Mouse (Mus musculus): ENCODE results near the gene Itpr1. TPM values are rescaled to one million over a fixed set of nuclear protein-coding genes. Genes with fewer than 3 reads are reported as not detected.

Gene Itpr1
- polyA plus RNA-seq, 1 experiment = 4.7 TPM

- WGBS = 89% methylated on average over 4 of the region's 4 CpGs
- no peak for TF ChIP-seq POLR2A (IDR thresholded peaks at IDR 0.05; ENCODE audit: low read depth, low read length)
- no peak for TF ChIP-seq CTCF (IDR thresholded peaks at IDR 0.05; ENCODE audit: extremely low read depth, insufficient read length, insufficient replicate concordance, low read depth, low read length)
- peaks cover 2% of the 10 kb centered on the region; the same call in 1 of the 2 replicates for H3K4me1 ChIP-seq (ENCODE audit: control insufficient read depth, insufficient read depth, insufficient read length, low read length)
Observed at GRCm38 (mm10) chr6:108224361-108224760, 11.5 kb downstream of the Itpr1 start.

GRCm38 (mm10) chr6:108225027-108225426, 12.1 kb downstream of the Itpr1 start:
- no peak for TF ChIP-seq CTCF (IDR thresholded peaks at IDR 0.05; ENCODE audit: extremely low read depth, insufficient read length, insufficient replicate concordance, low read depth, low read length)
- TF ChIP-seq POLR2A (IDR thresholded peaks at IDR 0.05; ENCODE audit: low read depth, low read length) = no peak
- no peaks in the 10 kb centered on the region for H3K36me3 ChIP-seq (ENCODE audit: control insufficient read depth, insufficient read depth, low read length)
- H3K27ac ChIP-seq (ENCODE audit: insufficient read depth, low read depth, low read length) = no peak overlapping the region; the same call in 1 of the 2 replicates
- no peaks in the 10 kb centered on the region for H3K27me3 ChIP-seq (ENCODE audit: control insufficient read depth, insufficient read depth, low read length)
- H3K4me1 ChIP-seq (ENCODE audit: control insufficient read depth, insufficient read depth, insufficient read length, low read length) = peaks cover 2% of the 10 kb centered on the region; the same call in 1 of the 2 replicates
- no peak overlapping the region for H3K4me3 ChIP-seq (ENCODE audit: low read depth, low read length)
- WGBS = 30% methylated on average over 2 of the region's 2 CpGs

More at GRCm38 (mm10) chr6:108224361-108224760, 11.5 kb downstream of the Itpr1 start:
- Histone ChIP-seq H3K27ac (ENCODE audit: insufficient read depth, low read depth, low read length) (no peak overlapping the region), H3K4me3 (ENCODE audit: low read depth, low read length) (no peak overlapping the region), H3K36me3 (ENCODE audit: control insufficient read depth, insufficient read depth, low read length) (no peaks in the 10 kb centered on the region), H3K27me3 (ENCODE audit: control insufficient read depth, insufficient read depth, low read length) (no peaks in the 10 kb centered on the region)

GRCm38 (mm10) chr6:108226230-108226629, 13.3 kb downstream of the Itpr1 start:
- Histone ChIP-seq H3K4me1 (ENCODE audit: control insufficient read depth, insufficient read depth, insufficient read length, low read length) (peaks cover 2% of the 10 kb centered on the region; the same call in 1 of the 2 replicates), H3K36me3 (ENCODE audit: control insufficient read depth, insufficient read depth, low read length) (no peaks in the 10 kb centered on the region), H3K27ac (ENCODE audit: insufficient read depth, low read depth, low read length) (no peak overlapping the region), H3K27me3 (ENCODE audit: control insufficient read depth, insufficient read depth, low read length) (no peaks in the 10 kb centered on the region), H3K4me3 (ENCODE audit: low read depth, low read length) (no peak overlapping the region)
- TF ChIP-seq CTCF (IDR thresholded peaks at IDR 0.05; ENCODE audit: extremely low read depth, insufficient read length, insufficient replicate concordance, low read depth, low read length) = no peak
- TF ChIP-seq POLR2A (IDR thresholded peaks at IDR 0.05; ENCODE audit: low read depth, low read length) = no peak
- 85% methylated on average over 7 of the region's 7 CpGs for WGBS

GRCm38 (mm10) chr6:108227461-108227860, 14.6 kb downstream of the Itpr1 start:
- Histone ChIP-seq H3K27me3 (ENCODE audit: control insufficient read depth, insufficient read depth, low read length) (no peaks in the 10 kb centered on the region), H3K36me3 (ENCODE audit: control insufficient read depth, insufficient read depth, low read length) (no peaks in the 10 kb centered on the region), H3K4me1 (ENCODE audit: control insufficient read depth, insufficient read depth, insufficient read length, low read length) (peaks cover 2% of the 10 kb centered on the region; the same call in 1 of the 2 replicates), H3K4me3 (ENCODE audit: low read depth, low read length) (no peak overlapping the region), H3K27ac (ENCODE audit: insufficient read depth, low read depth, low read length) (no peak overlapping the region)
- TF ChIP-seq POLR2A (IDR thresholded peaks at IDR 0.05; ENCODE audit: low read depth, low read length) (no peak), CTCF (IDR thresholded peaks at IDR 0.05; ENCODE audit: extremely low read depth, insufficient read length, insufficient replicate concordance, low read depth, low read length) (no peak)
- WGBS = 95% methylated on average over 6 of the region's 6 CpGs

- no peak for TF ChIP-seq CTCF (IDR thresholded peaks at IDR 0.05; ENCODE audit: extremely low read depth, insufficient read length, insufficient replicate concordance, low read depth, low read length)
- Histone ChIP-seq H3K27me3 (ENCODE audit: control insufficient read depth, insufficient read depth, low read length) (no peaks in the 10 kb centered on the region), H3K36me3 (ENCODE audit: control insufficient read depth, insufficient read depth, low read length) (no peaks in the 10 kb centered on the region), H3K27ac (ENCODE audit: insufficient read depth, low read depth, low read length) (no peak overlapping the region), H3K4me3 (ENCODE audit: low read depth, low read length) (no peak overlapping the region), H3K4me1 (ENCODE audit: control insufficient read depth, insufficient read depth, insufficient read length, low read length) (peaks cover 2% of the 10 kb centered on the region; the same call in 1 of the 2 replicates)
- 61% methylated on average over 6 of the region's 6 CpGs for WGBS
Observed at GRCm38 (mm10) chr6:108228048-108228447, 15.2 kb downstream of the Itpr1 start.

GRCm38 (mm10) chr6:108228601-108229000, 15.7 kb downstream of the Itpr1 start:
- H3K27me3 ChIP-seq (ENCODE audit: control insufficient read depth, insufficient read depth, low read length) = no peaks in the 10 kb centered on the region
- no peak overlapping the region for H3K27ac ChIP-seq (ENCODE audit: insufficient read depth, low read depth, low read length)
- no peaks in the 10 kb centered on the region for H3K36me3 ChIP-seq (ENCODE audit: control insufficient read depth, insufficient read depth, low read length)
- H3K4me3 ChIP-seq (ENCODE audit: low read depth, low read length) = no peak overlapping the region
- peaks cover 2% of the 10 kb centered on the region; the same call in 1 of the 2 replicates for H3K4me1 ChIP-seq (ENCODE audit: control insufficient read depth, insufficient read depth, insufficient read length, low read length)
- WGBS = 42% methylated on average over 2 of the region's 2 CpGs
- TF ChIP-seq CTCF (IDR thresholded peaks at IDR 0.05; ENCODE audit: extremely low read depth, insufficient read length, insufficient replicate concordance, low read depth, low read length) = no peak
- no peak for TF ChIP-seq POLR2A (IDR thresholded peaks at IDR 0.05; ENCODE audit: low read depth, low read length)

GRCm38 (mm10) chr6:108230608-108231007, 17.7 kb downstream of the Itpr1 start:
- H3K27ac ChIP-seq (ENCODE audit: insufficient read depth, low read depth, low read length) = no peak overlapping the region
- 91% methylated on average over 3 of the region's 3 CpGs for WGBS

More at GRCm38 (mm10) chr6:108230608-108231007, 17.7 kb downstream of the Itpr1 start:
- H3K4me1 ChIP-seq (ENCODE audit: control insufficient read depth, insufficient read depth, insufficient read length, low read length) = no peaks in the 10 kb centered on the region
- H3K36me3 ChIP-seq (ENCODE audit: control insufficient read depth, insufficient read depth, low read length) = no peaks in the 10 kb centered on the region
- H3K27me3 ChIP-seq (ENCODE audit: control insufficient read depth, insufficient read depth, low read length) = no peaks in the 10 kb centered on the region
- no peak overlapping the region for H3K4me3 ChIP-seq (ENCODE audit: low read depth, low read length)
- TF ChIP-seq CTCF (IDR thresholded peaks at IDR 0.05; ENCODE audit: extremely low read depth, insufficient read length, insufficient replicate concordance, low read depth, low read length) = no peak
- TF ChIP-seq POLR2A (IDR thresholded peaks at IDR 0.05; ENCODE audit: low read depth, low read length) = no peak
